Mouse (Mus musculus) cerebellum, adult 8-10 months (tissue): ENCODE data around the gene Atf7.
"Not testable (repeated sequence)": the region's sequence is repeated elsewhere in the genome, so short reads cannot be mapped to it uniquely, and the experiment has no call there.

ENCODE experiments used
- DNase-seq: peaks from one replicate; pipeline ENCODE4 v3.0.0; 2022

Gene Atf7

DNA sequence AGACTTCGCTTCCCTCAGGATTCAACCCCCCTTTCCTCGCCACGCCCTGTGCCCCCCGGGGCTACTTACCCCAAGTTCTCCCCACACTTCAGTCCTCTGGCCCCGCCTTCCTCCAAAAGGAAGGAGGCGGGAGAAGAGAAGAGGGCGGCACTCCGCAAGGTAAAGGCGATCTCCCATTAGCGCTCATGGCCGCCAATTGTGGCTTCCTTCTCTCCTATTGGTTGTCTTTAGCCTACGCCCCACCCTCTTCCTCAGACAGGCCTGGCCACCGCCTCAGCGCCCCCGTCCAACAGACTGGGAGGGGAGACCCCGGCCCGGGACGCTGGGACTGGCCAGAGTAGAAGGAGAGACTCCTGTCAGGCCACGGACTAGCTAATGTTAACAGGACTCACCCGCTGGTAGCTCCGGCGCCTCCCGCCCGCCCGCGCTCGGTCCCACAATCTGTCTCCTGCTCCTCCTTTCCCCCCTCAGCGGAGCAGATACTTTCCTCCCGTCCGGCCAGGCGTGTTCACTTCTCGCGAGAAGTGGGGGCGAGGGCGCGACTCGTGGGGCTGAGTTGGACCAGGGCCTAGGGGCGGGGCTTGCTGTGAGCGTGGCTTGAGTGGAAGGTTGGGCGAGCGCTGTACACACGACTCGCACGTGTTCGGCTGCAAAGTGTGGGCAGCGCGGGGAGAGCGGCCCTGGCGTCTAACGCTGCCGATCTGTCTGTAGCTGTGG lies at the start of gene Atf7, which contains the start of gene Gm28047:
Gene Atf7 (minus strand): TSS at position 495 of the 717 bp plus-strand sequence.
Gene Gm28047 (minus strand): TSS at position 98 of the 717 bp plus-strand sequence.
- DNase-seq: peak; percentile 100

DNA sequence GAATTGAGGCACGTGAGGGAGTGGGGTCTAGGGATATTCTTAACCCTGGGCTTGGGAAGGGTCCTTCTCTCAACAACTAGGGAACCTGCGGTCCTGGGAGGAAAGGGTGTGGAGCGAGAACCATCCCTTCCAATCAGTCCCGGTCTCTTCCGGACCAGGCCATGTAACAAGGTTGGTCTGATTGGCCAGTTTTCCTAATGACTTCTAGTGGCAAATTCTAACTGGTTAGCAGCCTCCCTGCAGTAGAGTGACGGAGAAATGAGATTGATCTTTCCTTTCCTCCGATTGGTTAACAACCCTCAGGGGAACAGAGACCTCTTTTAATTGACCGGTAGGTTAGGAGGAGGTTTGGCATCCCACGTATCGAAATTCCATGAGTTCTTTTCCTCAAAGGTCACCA lies 48.3 kb upstream of the Atf7 start:
- DNase-seq: peak; percentile 41

DNA sequence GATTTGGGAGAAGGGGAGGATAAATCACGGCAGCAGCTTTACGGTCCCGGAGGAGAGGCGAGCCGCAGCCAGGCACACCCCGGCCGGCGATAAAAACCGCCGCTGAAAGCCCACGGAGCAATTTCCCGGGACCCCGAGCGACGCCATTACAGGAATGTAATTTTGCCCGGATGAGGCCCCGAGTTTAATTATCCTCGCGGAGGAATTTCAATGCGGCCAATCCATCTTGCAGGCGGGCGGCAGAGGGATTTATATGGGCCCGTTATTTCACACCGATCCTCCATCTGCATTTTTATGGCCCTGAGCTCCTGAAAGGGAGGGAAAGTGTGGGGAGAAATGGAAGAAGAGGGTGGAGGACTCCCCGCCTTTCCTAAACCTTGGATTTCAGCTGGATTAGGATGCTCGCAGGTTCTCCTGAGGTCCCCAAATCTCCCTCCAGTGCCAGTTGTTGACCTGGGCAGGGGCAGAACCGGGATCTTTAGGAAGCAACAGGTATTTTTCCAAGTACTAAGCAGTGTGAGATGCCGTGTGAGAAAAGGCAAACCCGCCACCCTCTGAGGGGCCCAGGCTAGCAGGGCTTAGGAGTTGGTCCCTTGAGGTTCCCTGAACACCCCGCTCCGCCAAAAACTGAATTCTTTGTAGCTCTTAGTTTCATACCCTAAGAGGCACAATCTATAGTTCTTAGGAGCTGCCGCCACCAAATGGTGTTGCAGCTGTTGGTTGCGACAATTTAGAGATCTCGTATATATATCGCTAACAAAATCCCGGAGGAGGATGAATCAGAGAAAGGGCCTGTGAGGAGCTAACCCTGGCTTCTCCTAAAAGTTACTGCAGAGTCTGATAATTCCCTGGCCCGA lies 47.2 kb upstream of the Atf7 start, which contains the start of gene Atp5g2:
Gene Atp5g2 (minus strand): TSS at position 138 of the 857 bp plus-strand sequence.
- peak; percentile 57 for DNase-seq

DNA sequence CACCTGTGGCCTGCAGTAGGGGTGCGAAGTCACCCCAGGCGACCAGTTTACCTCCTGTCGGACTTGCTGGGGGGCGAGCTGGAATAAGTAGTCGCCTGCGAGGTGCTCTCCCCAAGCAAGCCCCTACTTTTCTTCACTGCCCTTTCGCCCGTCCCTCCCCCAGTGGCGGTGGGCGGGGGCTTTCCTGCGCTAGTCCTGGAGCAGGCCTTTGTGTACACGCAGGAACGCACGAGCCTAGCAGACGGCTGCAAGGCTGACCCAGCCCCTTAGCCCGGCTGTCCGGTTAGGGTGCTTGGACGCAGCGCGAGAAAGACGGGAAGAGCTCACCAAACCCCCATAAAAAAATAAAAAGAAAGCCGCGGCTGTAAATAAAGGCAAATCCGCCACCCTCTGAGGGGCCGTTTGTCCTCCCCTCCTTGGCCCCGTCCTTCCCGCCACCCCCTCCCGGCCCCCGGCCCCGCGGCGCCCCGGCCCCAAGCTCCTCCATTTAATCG lies 46.5 kb upstream of the Atf7 start:
- DNase-seq: peak; percentile 78

DNA sequence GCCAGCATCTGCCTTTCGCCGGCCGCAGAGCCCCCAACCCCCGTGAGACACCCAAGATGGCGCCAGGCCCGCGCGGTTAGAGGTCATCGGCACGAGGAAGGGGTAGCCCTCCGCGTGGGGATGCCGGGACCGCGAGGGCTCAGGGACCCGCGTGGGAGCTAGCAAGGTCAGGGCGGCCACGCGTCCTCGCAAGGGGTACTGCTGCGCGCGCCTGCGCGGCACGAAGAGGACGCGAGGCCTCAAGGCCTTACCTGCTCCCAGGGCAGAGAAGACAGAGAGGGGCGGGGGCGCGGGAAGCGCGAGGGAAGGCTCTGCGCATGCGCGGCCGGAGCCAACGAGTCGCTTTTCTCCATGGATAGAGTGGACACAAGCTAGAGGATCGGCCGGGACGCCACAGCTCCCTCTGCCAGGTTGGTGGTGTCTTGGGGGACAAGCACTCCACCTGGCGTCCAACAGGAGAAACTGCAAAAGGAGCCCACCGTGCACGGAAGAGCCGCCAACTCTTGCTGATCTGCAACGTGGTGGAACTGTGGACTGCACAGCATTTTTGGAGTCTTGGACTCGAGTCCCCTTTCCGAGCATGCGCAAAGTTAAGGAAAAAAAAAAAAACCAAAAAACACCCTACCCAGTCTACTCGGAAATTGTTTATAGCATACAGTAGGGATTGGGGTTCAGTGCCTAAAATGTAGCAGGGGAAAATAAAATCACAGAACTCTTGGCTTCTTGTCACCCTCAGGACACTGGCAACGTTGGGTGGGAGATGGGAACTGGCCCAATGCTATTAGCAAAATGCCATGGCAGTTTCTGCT lies 45.7 kb upstream of the Atf7 start:
- peak; percentile 99 for DNase-seq

DNA sequence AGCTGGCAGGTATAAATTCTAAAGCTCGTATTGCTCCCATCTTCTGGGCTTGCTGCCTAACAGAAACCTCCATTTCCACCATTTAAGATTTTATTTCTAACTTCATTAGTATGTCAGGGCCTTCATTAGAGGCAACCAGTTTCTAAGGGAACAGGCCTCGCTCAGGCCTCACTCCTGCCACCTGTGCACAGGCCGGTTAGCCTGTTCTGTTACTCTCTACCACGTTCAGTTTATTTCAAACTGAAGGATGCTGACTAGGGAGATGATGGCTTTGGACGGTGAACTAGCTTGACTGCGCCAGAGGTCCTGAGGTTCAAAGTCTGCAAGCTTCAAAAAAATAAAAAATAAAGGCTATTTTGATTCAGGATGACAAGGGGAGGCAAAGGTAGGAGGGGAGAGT lies 45.0 kb upstream of the Atf7 start:
- DNase-seq: no peak

DNA sequence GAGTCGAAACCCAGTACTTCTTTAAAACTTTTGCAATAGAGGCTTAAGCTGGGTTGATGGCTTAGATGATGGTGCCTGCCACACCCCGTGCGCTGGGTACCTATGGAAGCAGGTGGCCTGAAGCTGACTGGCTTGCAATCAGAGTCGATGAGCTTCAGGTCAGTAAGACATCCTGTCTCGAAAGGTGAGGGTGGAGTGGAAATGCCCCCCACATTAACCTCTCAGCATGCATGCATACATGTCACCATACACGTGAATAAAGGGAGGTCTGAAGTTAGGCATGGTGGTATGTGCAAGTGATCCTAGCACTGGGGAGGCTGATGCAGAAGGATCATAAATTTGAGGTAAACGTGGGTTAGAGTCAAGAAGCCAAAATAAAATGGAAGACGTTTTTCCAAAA lies 44.3 kb upstream of the Atf7 start:
- DNase-seq: no peak

DNA sequence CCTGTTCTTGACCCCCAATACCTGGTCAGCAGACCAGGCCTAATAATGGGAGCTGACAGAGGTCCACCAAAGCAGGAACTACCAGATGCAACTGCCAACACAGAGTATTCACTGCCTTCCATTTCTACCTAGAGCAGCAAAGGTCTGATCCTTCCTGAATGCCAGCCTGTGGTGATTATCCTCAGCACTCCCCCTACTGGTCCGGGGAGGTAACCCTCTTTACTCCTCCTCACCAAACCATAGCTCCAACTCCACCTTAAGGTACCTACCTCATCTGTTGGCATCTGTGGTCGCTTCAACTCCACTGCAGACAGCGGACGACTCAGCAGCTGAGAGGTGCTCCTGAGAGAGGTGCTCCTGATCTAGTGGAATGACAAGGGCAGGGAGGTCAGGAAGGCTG lies 40.2 kb upstream of the Atf7 start:
- peak; percentile 64 for DNase-seq

DNA sequence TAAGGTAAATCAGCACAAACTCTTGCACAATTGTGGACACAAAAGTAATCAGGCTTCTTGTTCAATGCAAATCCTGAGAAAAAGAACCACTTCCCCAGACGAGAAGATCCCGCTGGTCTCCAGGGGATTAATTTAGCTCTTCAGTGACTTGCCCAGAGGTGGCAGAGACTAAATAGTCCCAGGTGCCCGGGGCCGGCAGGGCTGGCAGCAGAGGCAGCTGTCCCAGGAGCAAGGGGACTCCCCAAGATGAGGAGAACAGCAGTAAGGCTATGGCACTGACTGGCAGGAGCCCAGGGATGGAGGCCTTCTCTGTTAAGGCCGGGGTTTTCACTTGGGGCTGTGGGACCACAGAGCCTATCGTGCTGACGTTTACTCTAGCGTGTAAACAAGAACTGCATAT lies 38.6 kb upstream of the Atf7 start:
- DNase-seq: no peak

DNA sequence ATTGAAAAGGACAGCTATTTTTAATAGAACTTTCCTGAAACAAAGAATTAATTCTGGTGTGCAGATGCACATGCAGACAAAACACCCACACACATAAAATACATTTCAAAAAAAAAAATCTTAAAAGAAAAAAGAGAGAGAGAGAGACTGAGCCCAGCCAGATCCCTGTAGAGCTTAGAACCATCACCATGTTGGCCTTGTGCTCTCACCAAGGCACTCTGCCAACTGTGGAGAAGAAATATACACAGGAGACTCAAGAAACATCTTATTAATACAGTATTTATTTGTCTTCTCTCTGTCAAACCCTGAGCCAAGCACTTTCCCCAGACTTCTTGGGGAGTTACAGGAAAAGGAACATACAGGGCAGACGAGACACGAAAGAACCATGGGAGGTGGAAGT lies 37.3 kb upstream of the Atf7 start:
- not testable (repeated sequence) for DNase-seq

DNA sequence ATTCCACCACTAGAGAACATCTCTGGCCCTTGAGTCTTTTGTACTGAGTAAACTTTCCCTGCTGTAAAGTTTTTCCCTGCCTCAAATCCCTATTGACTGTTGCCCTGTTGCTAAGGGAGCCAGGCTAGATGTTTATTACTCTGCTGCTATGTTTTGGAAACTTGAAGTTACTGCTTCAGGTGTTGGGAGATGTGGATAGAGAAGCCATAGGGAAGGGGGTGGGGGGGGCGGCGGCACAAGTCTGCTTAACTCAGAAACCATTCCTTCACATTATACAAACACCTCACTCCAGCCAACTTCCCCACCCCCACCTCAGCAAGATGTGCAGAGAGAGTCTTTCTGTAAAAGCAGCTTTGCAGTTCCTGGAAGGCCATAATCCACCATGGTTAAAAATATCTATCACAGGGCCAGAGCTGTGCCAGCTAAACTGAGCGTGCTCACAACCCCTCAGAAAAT lies 32.7 kb upstream of the Atf7 start:
- no peak for DNase-seq

DNA sequence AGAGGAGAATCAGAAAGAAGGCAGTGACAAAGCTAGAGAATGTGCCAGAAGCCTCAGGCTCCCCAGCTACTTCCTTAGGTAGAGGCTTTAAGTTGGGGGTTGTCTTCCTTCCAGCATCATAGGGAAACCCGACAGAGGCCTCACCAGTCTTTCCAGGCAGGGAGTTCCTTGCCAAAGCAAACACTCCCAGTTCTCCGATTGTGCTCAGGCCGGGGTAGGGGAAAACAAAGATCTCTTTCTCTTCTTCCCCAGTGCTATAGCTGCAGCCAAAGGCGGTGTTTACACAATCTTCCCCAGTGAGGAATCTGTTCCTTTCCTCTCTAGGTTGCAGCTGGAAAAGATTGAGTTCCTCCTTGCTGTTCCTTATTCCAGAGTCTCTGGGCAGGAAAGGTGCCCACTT lies 31.4 kb upstream of the Atf7 start:
- no peak for DNase-seq

DNA sequence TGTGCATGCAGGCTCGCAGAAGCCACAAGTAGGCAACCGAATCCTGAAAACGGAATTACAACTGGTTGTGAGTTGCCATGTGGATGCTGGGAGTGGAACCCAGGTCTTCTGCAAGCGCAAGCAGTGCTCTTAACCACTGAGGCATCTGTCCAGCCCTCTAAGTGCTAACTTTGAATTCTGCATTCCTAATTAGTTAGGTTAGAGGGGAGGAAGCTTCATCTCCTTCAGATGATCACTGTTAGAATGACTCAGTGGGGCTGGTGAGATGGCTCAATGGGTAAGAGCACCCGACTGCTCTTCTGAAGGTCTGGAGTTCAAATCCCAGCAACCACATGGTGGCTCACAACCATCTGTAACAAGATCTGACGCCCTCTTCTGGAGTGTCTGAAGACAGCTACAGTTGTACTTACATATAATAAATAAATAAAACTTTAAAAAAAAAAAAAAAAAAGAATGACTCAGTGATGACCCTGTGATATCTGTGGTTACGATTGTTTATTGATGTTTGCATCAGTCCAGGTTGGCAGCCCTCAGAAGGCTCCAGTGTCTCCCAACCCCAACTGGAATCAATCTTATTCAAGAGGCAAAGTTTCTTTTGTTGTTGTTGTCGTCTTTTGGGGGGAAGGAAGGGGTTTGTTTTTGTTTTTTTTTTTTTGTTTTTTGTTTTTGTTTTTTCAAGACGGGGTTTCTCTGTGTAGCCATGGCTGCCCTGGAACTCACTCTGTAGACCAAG lies 26.8 kb upstream of the Atf7 start:
- not testable (repeated sequence) for DNase-seq

DNA sequence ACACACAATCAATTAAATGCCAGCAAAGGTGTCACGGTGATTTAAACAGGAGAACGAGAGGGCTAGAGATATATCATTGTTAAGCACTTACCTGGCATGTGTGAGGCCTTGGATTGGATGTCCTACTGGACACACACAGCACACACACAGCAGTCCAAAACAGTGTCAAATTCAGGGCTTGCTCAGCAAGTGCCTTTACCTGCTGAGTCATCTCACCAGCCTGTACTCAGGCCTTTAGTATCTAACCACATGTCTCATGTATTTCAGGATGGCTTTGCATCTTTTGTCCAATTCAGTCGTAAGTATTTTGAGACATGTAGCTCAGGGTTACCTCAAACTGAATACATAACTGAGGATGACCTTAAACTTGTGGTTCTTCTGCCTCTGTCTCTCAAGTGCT lies 25.8 kb upstream of the Atf7 start:
- DNase-seq: no peak

DNA sequence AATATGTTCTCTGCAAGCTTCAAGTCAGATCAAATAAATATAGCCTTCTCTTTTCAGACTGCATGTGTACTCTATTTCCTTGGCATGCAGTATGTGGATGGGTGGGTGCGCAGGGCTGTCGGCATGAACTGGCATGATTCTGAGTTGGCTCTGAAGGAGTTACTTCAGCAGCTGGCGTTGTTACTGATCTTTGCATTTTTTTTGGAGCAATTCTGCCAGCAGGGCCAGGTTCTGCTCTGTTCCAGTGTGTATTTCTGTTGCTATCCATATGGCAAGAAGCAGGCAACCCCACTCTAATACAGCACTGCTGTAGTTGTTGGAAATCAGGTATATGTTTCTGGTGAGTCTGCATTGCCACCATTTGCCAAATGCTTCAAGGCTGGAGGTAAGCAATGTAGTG lies 10.6 kb upstream of the Atf7 start:
- DNase-seq: no peak

DNA sequence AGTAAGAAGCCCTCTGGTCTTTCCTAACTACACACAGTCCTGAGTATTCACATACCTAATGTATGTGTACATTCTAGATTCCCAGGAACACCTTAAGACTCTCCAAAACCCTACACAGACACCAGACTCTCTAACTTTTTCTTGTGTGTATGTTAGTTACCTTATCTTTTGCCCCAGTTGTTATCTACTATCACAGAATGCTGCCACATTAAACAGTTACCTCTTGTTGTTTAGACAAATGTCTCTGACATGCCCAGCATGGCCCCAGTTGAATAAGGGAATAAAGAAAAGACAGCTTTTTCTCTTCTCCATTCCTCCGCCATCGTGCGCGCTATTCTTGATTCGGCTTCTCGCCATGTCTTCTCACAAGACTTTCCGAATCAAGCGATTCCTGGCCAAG lies 9.4 kb upstream of the Atf7 start:
- DNase-seq: no peak

DNA sequence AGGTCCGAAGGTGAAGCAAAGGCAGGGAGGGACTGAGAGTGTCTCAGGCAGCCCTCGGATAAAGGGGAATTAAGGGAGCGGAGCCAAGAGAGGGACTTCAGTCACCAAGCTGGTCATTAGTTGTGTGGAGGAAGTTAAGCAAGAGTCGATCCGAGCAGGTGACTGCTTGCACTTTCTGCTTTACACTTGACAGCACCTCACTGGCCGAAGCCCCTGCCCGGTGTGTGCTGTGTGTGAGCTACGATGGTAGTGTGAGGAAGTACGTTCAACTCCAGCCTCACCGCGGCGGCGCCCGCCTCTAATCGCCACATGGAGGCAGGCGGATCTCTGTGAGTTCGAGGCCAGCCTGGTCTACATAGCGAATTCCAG lies 407 bp upstream of the Atf7 start:
- no peak for DNase-seq

DNA sequence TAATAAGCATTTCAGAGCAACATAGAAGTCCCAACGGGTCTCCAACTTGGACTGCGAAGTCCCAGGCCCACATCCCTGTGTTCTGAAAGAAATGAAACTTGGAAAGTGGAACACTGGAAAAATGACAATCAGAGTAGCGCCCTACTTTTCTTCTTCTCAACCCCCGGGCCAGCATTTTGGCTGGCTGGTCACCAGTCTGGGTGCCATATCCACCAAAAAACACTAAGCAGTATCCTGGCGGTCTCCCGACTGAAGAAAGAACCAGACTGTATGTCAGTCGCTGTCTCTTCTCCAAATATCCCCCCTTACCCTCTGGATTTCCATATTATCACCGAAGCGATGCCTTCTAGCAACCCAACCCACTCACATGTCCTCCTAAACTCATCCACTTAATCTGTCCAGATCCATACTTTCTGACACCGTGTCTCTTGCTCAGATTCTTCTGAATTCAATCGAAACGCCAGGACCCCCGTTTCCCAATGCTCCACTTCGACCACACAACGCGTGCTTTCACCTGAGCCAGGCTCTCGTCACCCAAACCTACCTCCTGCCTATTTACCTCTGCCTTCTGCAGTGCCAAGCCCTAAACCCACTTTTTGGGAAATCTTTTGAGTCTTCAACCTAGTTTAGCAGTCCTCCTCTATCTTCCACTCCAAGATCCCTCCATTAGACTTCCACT lies 834 bp downstream of the Atf7 start:
- DNase-seq: peak; percentile 37

DNA sequence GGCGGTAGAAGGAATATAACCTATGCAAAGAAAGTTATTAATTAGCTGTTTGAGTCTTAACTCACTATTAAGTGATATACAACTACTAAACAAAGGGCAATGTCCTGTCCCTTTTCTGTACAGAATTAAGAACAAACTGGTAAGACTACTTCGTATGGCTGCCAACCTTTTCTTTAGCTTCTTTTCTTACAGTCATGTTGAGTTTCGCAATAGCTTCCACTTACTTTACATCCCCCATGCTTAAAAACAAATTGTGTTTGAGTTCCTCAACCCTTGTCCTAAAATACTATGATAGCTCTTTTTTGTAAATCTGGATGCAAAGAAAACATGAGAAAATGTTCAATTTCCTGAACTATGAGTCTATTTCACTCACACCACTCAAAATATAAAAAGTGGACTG lies 2.1 kb downstream of the Atf7 start:
- DNase-seq: no peak

DNA sequence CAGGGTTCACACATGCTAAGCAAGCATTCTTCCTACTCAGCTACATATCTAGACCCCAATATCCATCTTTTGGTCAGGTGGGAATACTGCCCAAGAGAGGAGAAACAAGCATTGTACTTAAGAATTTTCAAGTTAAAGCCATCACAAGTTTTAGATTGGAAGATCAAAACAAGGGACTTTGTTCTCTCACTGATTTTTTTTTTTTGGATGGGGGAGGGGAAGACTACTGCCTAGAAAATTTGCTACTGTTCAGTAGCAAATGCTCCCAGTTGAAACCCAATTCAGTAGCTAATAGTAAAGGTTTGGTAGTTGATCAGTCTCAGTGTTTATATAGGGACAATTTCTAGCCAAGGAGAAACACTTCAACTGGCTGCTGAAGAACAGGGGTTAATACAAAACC lies 2.7 kb downstream of the Atf7 start:
- no peak for DNase-seq

DNA sequence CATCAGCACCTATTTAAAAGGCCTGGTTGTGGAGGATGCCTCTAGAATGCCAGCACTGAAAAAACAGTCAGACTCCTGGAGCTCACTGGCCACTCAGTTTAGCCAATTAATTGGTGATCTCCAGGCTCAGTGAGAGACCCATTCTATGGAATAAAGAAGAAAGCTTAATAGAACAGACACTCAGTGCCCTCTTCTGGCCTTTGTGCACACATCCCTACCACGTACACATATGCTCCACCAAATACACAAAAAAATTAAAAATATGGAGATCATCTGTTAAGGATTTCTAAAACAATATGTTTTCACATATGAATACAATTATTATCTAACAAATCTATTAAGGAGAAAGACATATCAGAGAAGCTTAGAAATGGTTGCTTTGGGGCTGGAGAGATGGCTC lies 4.5 kb downstream of the Atf7 start:
- no peak for DNase-seq

DNA sequence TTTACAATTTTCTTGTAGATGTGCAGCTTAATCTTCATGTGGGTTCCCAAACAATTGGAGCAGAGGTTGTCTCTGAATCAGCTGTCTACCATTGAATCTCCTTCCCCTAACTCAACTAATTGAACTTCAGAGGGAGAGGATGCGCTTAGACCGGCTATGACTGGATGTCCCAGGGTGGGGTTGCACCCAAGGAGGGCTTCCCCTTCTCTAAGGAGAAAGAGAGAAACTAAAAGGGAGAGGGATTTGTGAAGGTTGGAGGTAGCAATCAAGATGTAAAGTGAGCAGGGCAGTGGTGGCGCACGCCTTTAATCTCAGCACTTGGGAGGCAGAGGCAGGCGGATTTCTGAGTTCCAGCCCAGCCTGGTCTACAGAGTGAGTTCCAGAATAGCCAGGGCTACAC lies 5.8 kb downstream of the Atf7 start:
- no peak for DNase-seq
